Mouse (Mus musculus): ENCODE data around the gene Naa16.

Naa16 gene

GRCm38 (mm10) chr14:79327033-79327432 is 63.5 kb downstream of the Naa16 start:
- no peak for DNase-seq

- no peak for DNase-seq
Observed at GRCm38 (mm10) chr14:79324112-79324840, 66.3 kb downstream of the Naa16 start.

GRCm38 (mm10) chr14:79321881-79322280 is 68.7 kb downstream of the Naa16 start:
- DNase-seq = no peak

- no peak for DNase-seq
Observed at GRCm38 (mm10) chr14:79321152-79321551, 69.4 kb downstream of the Naa16 start.

- DNase-seq = no peak
Observed at GRCm38 (mm10) chr14:79317602-79318001, 73.0 kb downstream of the Naa16 start.

GRCm38 (mm10) chr14:79315877-79316276 is 74.7 kb downstream of the Naa16 start:
- DNase-seq = no peak

- DNase-seq = no peak
Observed at GRCm38 (mm10) chr14:79314245-79315010, 76.2 kb downstream of the Naa16 start.

- no peak for DNase-seq
Observed at GRCm38 (mm10) chr14:79313439-79314175, 77.0 kb downstream of the Naa16 start.

- DNase-seq = no peak
Observed at GRCm38 (mm10) chr14:79312719-79313118, 77.9 kb downstream of the Naa16 start.

- no peak for DNase-seq
Observed at GRCm38 (mm10) chr14:79311918-79312454, 78.6 kb downstream of the Naa16 start.

GRCm38 (mm10) chr14:79309115-79309514 is 81.5 kb downstream of the Naa16 start:
- no peak for DNase-seq

- DNase-seq = no peak
Observed at GRCm38 (mm10) chr14:79308364-79308763, 82.2 kb downstream of the Naa16 start.

- no peak for DNase-seq
Observed at GRCm38 (mm10) chr14:79307908-79308307, 82.7 kb downstream of the Naa16 start.

- no peak for DNase-seq
Observed at GRCm38 (mm10) chr14:79307138-79307537, 83.4 kb downstream of the Naa16 start.

- no peak for DNase-seq
Observed at GRCm38 (mm10) chr14:79304873-79305464, 85.6 kb downstream of the Naa16 start.

- DNase-seq = no peak
Observed at GRCm38 (mm10) chr14:79303150-79303549, 87.4 kb downstream of the Naa16 start.

GRCm38 (mm10) chr14:79301466-79301875 is 89.1 kb downstream of the Naa16 start, which contains the start of gene Rgcc:
Rgcc (minus strand) TSS chr14:79301645.
- peak; percentile 96 for DNase-seq

- peak; percentile 26 for DNase-seq
Observed at GRCm38 (mm10) chr14:79300641-79301350, 89.8 kb downstream of the Naa16 start.

- DNase-seq = peak; percentile 41
Observed at GRCm38 (mm10) chr14:79299796-79300195, 90.8 kb downstream of the Naa16 start.

- DNase-seq = peak; percentile 50
Observed at GRCm38 (mm10) chr14:79299230-79299629, 91.3 kb downstream of the Naa16 start.

- DNase-seq = no peak
Observed at GRCm38 (mm10) chr14:79298314-79298992, 92.1 kb downstream of the Naa16 start.
